Mouse (Mus musculus) c-Kit-positive CD71-negative TER-119-negative erythroid progenitor cells, embryonic 14.5 days (primary cell): Measurements from ENCODE around the gene Olfr686.

Experiments
- DNase-seq: peaks from one replicate; pipeline ENCODE4 v3.0.0-alpha.2; 2013; ENCODE audit warnings: low read depth

Gene Olfr686

DNA sequence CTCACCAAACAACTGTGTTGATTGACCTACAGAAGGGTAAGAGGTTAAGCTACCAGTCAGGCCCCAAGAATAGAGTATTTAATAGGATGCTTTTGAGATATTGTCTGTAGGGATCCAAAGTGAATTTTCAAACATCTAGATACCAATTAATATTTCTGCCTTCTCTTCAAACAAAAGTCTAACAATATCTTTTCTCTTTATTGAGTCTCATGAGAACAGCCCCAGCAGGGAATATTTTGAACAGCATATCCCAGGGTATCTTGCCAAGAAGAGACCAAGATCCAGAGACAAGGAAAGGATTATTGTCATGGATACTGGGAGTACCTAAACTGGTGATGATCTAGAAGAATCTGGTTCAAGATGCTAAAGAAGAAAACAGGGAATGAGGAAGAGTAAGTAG is at the start of gene Olfr686:
Gene Olfr686 (minus strand): TSS at position 101 of the 400 bp plus-strand sequence.
- DNase-seq, result no peak

GRCm38 (mm10) chr7:105256656-105257055 is 49.4 kb upstream of the Olfr686 start:
- DNase-seq, result peak; percentile 7

GRCm38 (mm10) chr7:105248197-105248596 is 40.9 kb upstream of the Olfr686 start:
- no peak for DNase-seq

DNA sequence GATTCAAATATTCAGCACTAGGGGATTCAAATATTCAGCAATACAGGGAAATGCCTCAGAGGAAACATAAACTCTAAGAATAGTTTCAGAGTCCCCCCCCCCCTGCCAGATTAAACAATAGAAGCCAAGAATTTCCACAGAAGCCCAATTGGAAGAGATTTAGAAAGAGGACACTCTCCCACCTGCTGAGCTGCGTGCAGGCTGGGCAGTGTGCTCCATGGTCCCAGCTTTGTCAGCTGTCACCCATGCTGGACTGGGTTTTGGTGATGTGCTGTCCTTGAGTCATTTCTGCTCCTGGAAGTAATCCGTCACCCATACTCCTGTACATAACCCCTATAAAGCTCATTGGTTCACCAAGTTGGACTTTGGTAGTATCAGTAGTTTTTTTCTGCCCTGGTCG is 40.4 kb upstream of the Olfr686 start:
- no peak for DNase-seq

- DNase-seq, result no peak
These were observed 22.1 kb upstream of the Olfr686 start for GRCm38 (mm10) chr7:105229386-105229785.

GRCm38 (mm10) chr7:105228138-105228537 is 20.9 kb upstream of the Olfr686 start:
- DNase-seq, result no peak

DNA sequence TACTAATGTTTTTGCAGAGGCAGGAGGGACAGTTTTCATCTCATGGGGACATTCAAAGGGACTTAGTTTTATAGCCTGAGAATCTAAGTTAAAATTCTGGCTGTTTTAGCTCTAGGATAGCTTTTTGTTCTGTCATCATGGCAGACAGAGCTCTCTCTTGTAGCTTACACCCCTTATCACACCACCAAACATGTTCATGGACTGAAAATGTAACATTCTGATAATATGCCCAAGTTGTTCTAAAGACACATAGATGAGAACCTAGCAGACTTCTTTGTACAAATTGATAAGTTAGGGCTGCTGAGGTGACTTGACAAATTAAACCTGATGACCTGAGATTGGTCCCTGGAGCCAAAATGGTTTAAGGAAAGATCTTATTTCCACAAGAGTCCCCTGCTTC is 19.4 kb upstream of the Olfr686 start:
- no peak for DNase-seq

DNA sequence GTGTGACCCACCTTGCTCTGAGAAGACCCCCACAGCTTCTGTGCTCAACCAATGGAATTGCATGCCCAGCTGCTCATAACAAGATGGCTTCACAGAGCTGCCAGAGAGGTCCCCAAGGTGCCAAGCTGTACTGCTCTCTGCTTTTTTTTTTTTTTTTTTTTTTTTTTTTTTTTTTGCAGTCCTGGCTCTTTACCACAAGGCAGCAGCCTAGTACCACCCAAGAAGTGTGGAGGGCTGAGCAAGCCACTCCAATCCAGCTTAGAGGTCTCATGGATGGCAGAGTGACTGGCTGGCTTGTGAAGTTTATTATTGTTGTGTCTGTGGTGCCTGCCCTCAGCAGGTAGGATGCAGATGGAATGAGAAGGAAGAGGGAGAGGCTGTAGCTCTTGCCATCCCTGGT is 18.8 kb upstream of the Olfr686 start:
- DNase-seq, result no peak

GRCm38 (mm10) chr7:105218281-105218680 is 11.0 kb upstream of the Olfr686 start:
- DNase-seq, result no peak

DNA sequence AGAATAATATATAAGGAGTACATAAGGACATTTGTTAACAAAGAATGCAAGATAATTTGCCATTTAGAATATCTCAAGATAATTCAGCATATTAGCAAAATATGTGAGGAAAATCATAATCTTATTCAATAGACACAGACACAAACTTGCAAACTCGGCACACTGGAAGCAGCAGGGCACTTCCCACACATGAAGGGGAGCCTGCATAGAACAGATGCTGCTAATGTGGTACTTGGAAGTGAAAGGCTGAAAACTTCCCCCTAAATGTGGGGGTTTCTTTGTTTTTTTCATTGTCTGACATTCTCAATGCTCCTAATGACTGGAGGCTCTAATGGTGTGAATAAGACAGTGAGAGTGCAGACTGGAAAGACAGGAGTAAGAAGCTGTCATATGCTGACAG is 7.5 kb upstream of the Olfr686 start:
- no peak for DNase-seq

DNA sequence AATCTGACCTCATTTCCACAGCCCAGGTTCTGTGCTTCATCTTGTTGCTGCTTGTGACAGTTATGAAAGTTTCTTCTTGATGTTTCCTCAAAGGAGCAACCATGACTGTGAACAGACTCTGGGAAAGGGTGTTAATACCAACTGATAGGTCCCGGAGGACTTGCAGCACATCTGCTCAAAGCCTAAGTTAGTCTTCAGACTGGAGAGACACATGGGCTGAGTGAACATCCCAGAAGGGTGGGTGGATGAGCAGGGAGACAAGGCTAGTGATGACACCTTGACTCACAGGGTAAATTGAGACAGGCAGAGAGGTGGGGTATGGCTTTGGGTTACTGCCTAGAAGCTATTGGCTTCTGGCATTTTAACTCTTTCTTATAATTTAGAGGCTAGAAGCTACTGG is 21.4 kb downstream of the Olfr686 start, which contains the start of gene Olfr685:
Gene Olfr685 (minus strand): TSS at position 101 of the 400 bp plus-strand sequence.
- DNase-seq, result no peak

DNA sequence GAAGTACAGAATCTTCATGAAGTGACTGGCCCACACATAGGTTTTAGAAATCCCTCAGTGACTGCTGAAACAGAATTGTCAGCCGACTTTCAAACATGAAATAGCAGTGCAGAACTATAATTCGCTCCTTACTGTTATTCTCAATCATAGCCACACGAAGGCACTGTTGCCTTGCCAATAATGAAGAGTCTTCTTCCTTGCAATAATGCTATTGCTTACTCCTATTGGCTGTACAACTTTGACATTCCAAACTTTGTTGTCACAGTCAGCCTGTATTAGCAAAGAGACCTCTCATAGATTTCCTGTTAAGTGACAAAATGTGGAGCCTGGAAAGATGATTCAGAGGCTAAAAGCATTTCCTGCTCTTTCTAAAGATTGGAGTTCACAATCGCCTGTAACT is 36.5 kb downstream of the Olfr686 start:
- DNase-seq, result no peak

GRCm38 (mm10) chr7:105163553-105163952 is 43.7 kb downstream of the Olfr686 start, which contains the start of gene Olfr684:
TSS of gene Olfr684 (minus strand) at chr7:105163653.
- no peak for DNase-seq
